Mouse (Mus musculus) 3134 (cell line): ENCODE measurements at regions not wholly inside any gene's neighbourhood (a gene's known extent, or its start where the extent isn't known, plus 50 kb on each side); places are given as distances from the start of the nearest gene placed in this dataset.

ENCODE experiments used
- DNase-seq: peaks from one replicate; pipeline ENCODE4 v3.0.0-alpha.2; 2011; ENCODE audit warnings: low spot score; ENCODE audit not compliant: insufficient read length; ENCODE audit errors: extremely low read depth

GRCm38 (mm10) chr13:28759026-28759425, 194.5 kb downstream of the Sox4 start:
- no peak for DNase-seq

GRCm38 (mm10) chr13:28757846-28758522, 195.5 kb downstream of the Sox4 start:
- DNase-seq: peak; percentile 76

GRCm38 (mm10) chr13:28756915-28757765, 196.4 kb downstream of the Sox4 start:
- peak; percentile 6 for DNase-seq

- DNase-seq: no peak
Observed at GRCm38 (mm10) chr13:28754207-28754606, 199.3 kb downstream of the Sox4 start.

GRCm38 (mm10) chr13:28750949-28751692, 202.4 kb downstream of the Sox4 start:
- DNase-seq: peak; percentile 10

- no peak for DNase-seq
Observed at GRCm38 (mm10) chr13:28740158-28740670, 213.3 kb downstream of the Sox4 start.

GRCm38 (mm10) chr13:28738160-28739100, 215.1 kb downstream of the Sox4 start:
- DNase-seq: peak; percentile 26

GRCm38 (mm10) chr13:28732475-28732874, 221.0 kb downstream of the Sox4 start:
- DNase-seq: no peak

- no peak for DNase-seq
Observed at GRCm38 (mm10) chr13:28732036-28732435, 221.5 kb downstream of the Sox4 start.

GRCm38 (mm10) chr13:28730059-28730580, 223.4 kb downstream of the Sox4 start:
- peak; percentile 37 for DNase-seq

GRCm38 (mm10) chr13:28728768-28729167, 224.7 kb downstream of the Sox4 start:
- DNase-seq: no peak

- no peak for DNase-seq
Observed at GRCm38 (mm10) chr13:28724300-28724699, 229.2 kb downstream of the Sox4 start.

- no peak for DNase-seq
Observed at GRCm38 (mm10) chr13:28722074-28722473, 231.4 kb downstream of the Sox4 start.

- no peak for DNase-seq
Observed at GRCm38 (mm10) chr13:28721548-28721981, 231.9 kb downstream of the Sox4 start.

GRCm38 (mm10) chr13:28720639-28721239, 232.8 kb downstream of the Sox4 start:
- no peak for DNase-seq

GRCm38 (mm10) chr13:28720169-28720568, 233.3 kb downstream of the Sox4 start:
- DNase-seq: no peak

GRCm38 (mm10) chr13:28718868-28719265, 234.6 kb downstream of the Sox4 start:
- DNase-seq: no peak

GRCm38 (mm10) chr13:28718169-28718867, 235.2 kb downstream of the Sox4 start:
- DNase-seq: no peak

GRCm38 (mm10) chr13:28717404-28717803, 236.1 kb downstream of the Sox4 start:
- DNase-seq: no peak
